Mouse (Mus musculus) midbrain, embryonic 11.5 days (tissue): ENCODE data around the gene Krt15. TPM values are rescaled to one million over a fixed set of nuclear protein-coding genes. Genes with fewer than 3 reads are reported as not detected.

ENCODE experiments used
- ATAC-seq: fragments of 200-750 bp; cut with Nextera tagmentation; 2 replicates; pipeline ENCODE4 v1.8.0; 2017; ENCODE audit warnings: moderate TSS enrichment, moderate library complexity; ENCODE audit not compliant: low FRiP score
- DNase-seq: peaks from one replicate; pipeline ENCODE4 v3.0.0; 2015; ENCODE audit warnings: low spot score; ENCODE audit errors: missing footprints
- H3K27ac ChIP-seq: fragments of 300-500 bp; sonication (generic); 2 replicates; pipeline ENCODE4 v1.5.1; 2014; ENCODE audit warnings: low read depth, low read length
- H3K27me3 ChIP-seq: fragments of 300-500 bp; sonication (generic); 2 replicates; pipeline ENCODE4 v1.6.1; 2014; ENCODE audit warnings: mild to moderate bottlenecking, low read length, moderate library complexity, mixed read lengths; ENCODE audit not compliant: control insufficient read depth, insufficient read depth
- H3K36me3 ChIP-seq: fragments of 300-500 bp; sonication (generic); 2 replicates; pipeline ENCODE4 v1.6.1; 2014; ENCODE audit warnings: mild to moderate bottlenecking, low read length, moderate library complexity, mixed read lengths; ENCODE audit not compliant: control insufficient read depth, insufficient read depth
- H3K4me1 ChIP-seq: fragments of 300-500 bp; sonication (generic); 2 replicates; pipeline ENCODE4 v1.6.1; 2014; ENCODE audit warnings: low read length; ENCODE audit not compliant: control insufficient read depth, insufficient read depth
- H3K4me2 ChIP-seq: fragments of 300-500 bp; sonication (generic); 2 replicates; pipeline ENCODE4 v1.6.1; 2014; ENCODE audit warnings: mild to moderate bottlenecking, moderate library complexity
- H3K4me3 ChIP-seq: fragments of 300-500 bp; sonication (generic); 2 replicates; pipeline ENCODE4 v1.5.1; 2014; ENCODE audit warnings: low read depth, low read length
- H3K9ac ChIP-seq: fragments of 300-500 bp; sonication (generic); 2 replicates; pipeline ENCODE4 v1.6.1; 2014; ENCODE audit warnings: low read length
- H3K9me3 ChIP-seq: fragments of 300-500 bp; sonication (generic); 2 replicates; pipeline ENCODE4 v1.6.1; 2016; ENCODE audit warnings: low read length; ENCODE audit not compliant: control insufficient read depth
- WGBS: fragments of 180-500 bp; shearing (Covaris S2); extraction: QIAGEN DNeasy Blood & Tissue Kit; methylation state at CpG from one replicate; pipeline ENCODE4 v1.1.7; 2014; 5-methylcytosine and 5-hydroxymethylcytosine counted together
- polyA plus RNA-seq: library from polyadenylated mRNA; unstranded; fragments of >200 nt; fragmentation: Nextera tagmentation; extraction: Ambion mirVana; gene quantifications from 2 replicates; pipeline ENCODE4 v1.2.1, GENCODE M21; 2014

Krt15 gene
- polyA plus RNA-seq, 1 experiment from 2014 or later = 0.89 TPM

DNA sequence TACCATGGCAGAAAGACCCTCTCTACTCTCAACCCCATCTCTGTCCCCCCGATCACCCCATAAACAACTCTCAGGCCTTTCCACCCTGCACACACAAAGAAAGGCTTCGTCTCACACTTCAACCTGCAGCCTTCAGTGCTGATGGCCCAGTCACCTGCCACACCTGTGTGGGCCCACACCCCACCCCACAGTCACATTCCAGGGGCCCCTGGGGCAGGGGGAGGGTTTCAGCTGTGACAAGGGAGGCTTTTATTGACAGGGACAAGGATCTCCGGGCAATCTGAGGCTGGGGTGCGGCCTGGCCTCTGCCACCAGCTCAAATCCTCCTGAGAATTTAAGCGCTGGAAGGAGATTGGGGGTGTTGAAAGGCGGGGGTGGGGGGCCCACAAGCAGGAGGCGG is 3.1 kb upstream of the Krt15 start:
- H3K4me2 ChIP-seq = no peak overlapping the region
- H3K4me1 ChIP-seq = peaks cover 19% of the 10 kb centered on the region
- H3K36me3 ChIP-seq = no peaks in the 10 kb centered on the region
- no peaks in the 10 kb centered on the region for H3K9me3 ChIP-seq
- H3K27me3 ChIP-seq = no peaks in the 10 kb centered on the region
- no peak overlapping the region for H3K9ac ChIP-seq
- no peak overlapping the region for H3K4me3 ChIP-seq
- WGBS = 40% methylated on average over 7 of the region's 7 CpGs
- no peak overlapping the region for H3K27ac ChIP-seq
- ATAC-seq (no peak), DNase-seq (no peak)

GRCm38 (mm10) chr11:100137693-100138092 is 2.0 kb upstream of the Krt15 start:
- Histone ChIP-seq H3K4me3 (no peak overlapping the region), H3K9ac (no peak overlapping the region), H3K9me3 (no peaks in the 10 kb centered on the region), H3K4me1 (peaks cover 19% of the 10 kb centered on the region), H3K27me3 (no peaks in the 10 kb centered on the region), H3K36me3 (no peaks in the 10 kb centered on the region), H3K4me2 (no peak overlapping the region), H3K27ac (no peak overlapping the region)
- DNase-seq (peak; percentile 85), ATAC-seq (0 out of 2 replicates have a peak, but pooled peaks have one; percentile 24)
- 61% methylated on average over 5 of the region's 5 CpGs for WGBS

- no peak overlapping the region for H3K4me3 ChIP-seq
- DNase-seq (peak; percentile 86), ATAC-seq (no peak)
- WGBS = 29% methylated on average over 5 of the region's 5 CpGs
- no peaks in the 10 kb centered on the region for H3K9me3 ChIP-seq
- H3K27ac ChIP-seq = no peak overlapping the region
- no peaks in the 10 kb centered on the region for H3K36me3 ChIP-seq
- no peak overlapping the region for H3K9ac ChIP-seq
- H3K4me2 ChIP-seq = no peak overlapping the region
- H3K4me1 ChIP-seq = peaks cover 19% of the 10 kb centered on the region
- no peaks in the 10 kb centered on the region for H3K27me3 ChIP-seq
These were observed 831 bp upstream of the Krt15 start for GRCm38 (mm10) chr11:100136559-100136958.

- Histone ChIP-seq H3K9me3 (no peaks in the 10 kb centered on the region), H3K27me3 (no peaks in the 10 kb centered on the region), H3K27ac (no peak overlapping the region), H3K4me2 (no peak overlapping the region), H3K9ac (no peak overlapping the region), H3K36me3 (no peaks in the 10 kb centered on the region), H3K4me3 (no peak overlapping the region), H3K4me1 (no peaks in the 10 kb centered on the region)
- no peak for ATAC-seq
- no peak for DNase-seq
- WGBS = 85% methylated on average over 7 of the region's 7 CpGs
These were observed 10.8 kb downstream of the Krt15 start for GRCm38 (mm10) chr11:100124901-100125300.

- Histone ChIP-seq H3K4me3 (no peak within 1 kb of the TSS), H3K36me3 (no peaks in the 10 kb centered on the region), H3K27me3 (no peaks in the 10 kb centered on the region), H3K27ac (no peak within 1 kb of the TSS), H3K4me2 (no peak within 1 kb of the TSS), H3K4me1 (no peaks in the 10 kb centered on the region), H3K9ac (no peak within 1 kb of the TSS), H3K9me3 (no peaks in the 10 kb centered on the region)
- 73% methylated on average over 3 of the region's 3 CpGs for WGBS
- no peak for ATAC-seq
- DNase-seq = no peak
These were observed 14.3 kb downstream of the Krt15 start, which contains the start of gene Krt13 for GRCm38 (mm10) chr11:100121466-100121865. Gene Krt13 (minus strand): TSS chr11:100121566.

- no peak overlapping the region for H3K27ac ChIP-seq
- H3K27me3 ChIP-seq = no peaks in the 10 kb centered on the region
- whole genome bisulfite sequencing = 91% methylated on average over 5 of the region's 5 CpGs
- H3K9ac ChIP-seq = no peak overlapping the region
- H3K4me2 ChIP-seq = no peak overlapping the region
- DNase-seq = peak; percentile 21
- no peaks in the 10 kb centered on the region for H3K9me3 ChIP-seq
- H3K4me1 ChIP-seq = no peaks in the 10 kb centered on the region
- H3K4me3 ChIP-seq = no peak overlapping the region
- no peak for ATAC-seq
- no peaks in the 10 kb centered on the region for H3K36me3 ChIP-seq
These were observed 15.4 kb downstream of the Krt15 start for GRCm38 (mm10) chr11:100120331-100120730.

DNA sequence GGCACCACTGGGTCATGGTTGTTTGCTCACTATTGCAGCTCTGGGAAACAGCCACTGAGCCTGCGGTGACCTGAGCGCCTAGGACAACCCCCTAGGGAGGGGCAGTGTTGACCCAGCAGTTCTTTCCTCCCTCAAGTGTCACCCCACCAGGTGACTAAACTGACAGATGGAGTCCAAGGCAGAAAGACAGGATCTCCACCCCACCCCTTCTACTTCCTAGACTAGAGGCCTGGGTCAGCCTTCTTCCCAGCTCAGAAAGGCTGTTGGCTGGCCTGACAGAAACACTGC is 22.0 kb downstream of the Krt15 start:
- Histone ChIP-seq H3K27ac (no peak overlapping the region), H3K27me3 (no peaks in the 10 kb centered on the region), H3K4me3 (no peak overlapping the region), H3K9ac (no peak overlapping the region), H3K9me3 (no peaks in the 10 kb centered on the region), H3K36me3 (no peaks in the 10 kb centered on the region), H3K4me2 (no peak overlapping the region), H3K4me1 (no peaks in the 10 kb centered on the region)
- no peak for DNase-seq
- ATAC-seq = no peak
- WGBS = 64% methylated on average over 2 of the region's 2 CpGs

DNA sequence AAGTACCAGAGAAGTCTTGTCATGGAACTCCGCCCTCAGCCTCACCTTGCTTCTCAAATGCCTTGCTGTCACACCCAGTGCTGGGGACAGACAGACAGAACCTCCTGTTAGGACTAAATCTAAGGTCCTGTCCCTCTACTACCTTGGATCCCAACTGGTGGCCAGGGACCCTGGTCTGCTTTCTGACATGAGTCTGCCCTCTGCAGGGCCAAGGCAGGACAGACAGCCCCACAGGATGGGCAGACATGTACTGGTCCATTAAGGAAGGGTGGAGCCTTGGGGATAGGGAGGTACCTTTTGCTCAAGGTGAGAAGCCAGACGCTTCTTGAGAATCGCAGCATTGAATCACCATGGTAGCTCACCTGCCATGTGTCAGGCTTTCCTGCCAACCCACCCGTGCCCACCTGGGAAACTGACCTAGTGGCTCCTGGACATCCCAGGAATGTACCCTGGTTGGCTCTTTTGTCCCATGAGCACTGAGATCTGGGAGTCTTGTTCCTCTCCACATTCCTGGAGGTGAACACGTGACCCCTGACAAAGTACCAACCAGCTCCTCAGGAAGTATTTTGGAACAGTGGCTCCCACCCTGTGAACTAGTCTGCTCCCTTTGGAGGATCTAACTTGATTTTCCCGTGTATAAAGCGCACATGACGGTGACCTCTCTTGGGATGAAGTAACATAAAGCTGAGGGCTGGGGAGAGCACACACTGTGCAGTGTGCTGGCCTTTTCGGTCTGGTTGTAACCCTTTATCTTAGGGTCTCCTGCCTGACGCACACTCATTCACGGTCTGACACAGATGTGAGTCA is 22.6 kb downstream of the Krt15 start:
- no peaks in the 10 kb centered on the region for H3K36me3 ChIP-seq
- no peak overlapping the region for H3K9ac ChIP-seq
- no peaks in the 10 kb centered on the region for H3K4me1 ChIP-seq
- WGBS = 86% methylated on average over 11 of the region's 11 CpGs
- no peak overlapping the region for H3K4me3 ChIP-seq
- no peaks in the 10 kb centered on the region for H3K9me3 ChIP-seq
- no peak overlapping the region for H3K27ac ChIP-seq
- H3K27me3 ChIP-seq = no peaks in the 10 kb centered on the region
- no peak overlapping the region for H3K4me2 ChIP-seq
- DNase-seq = no peak
- ATAC-seq = no peak

GRCm38 (mm10) chr11:100105576-100106122 is 30.1 kb downstream of the Krt15 start, which contains the start of gene Krt36:
Gene Krt36 (minus strand): TSS chr11:100105626.
- no peaks in the 10 kb centered on the region for H3K36me3 ChIP-seq
- 90% methylated on average over 6 of the region's 6 CpGs for WGBS
- H3K27ac ChIP-seq = no peak within 1 kb of the TSS
- no peaks in the 10 kb centered on the region for H3K4me1 ChIP-seq
- H3K4me2 ChIP-seq = no peak within 1 kb of the TSS
- H3K9ac ChIP-seq = no peak within 1 kb of the TSS
- DNase-seq (no peak), ATAC-seq (no peak)
- no peaks in the 10 kb centered on the region for H3K27me3 ChIP-seq
- no peak within 1 kb of the TSS for H3K4me3 ChIP-seq
- no peaks in the 10 kb centered on the region for H3K9me3 ChIP-seq
